Mouse (Mus musculus) kidney, adult 2 months (tissue): Measurements from ENCODE around the gene Olfr1048.

Experiments
- CTCF ChIP-seq: fragments of 200-500 bp; conservative IDR thresholded peaks from 2 replicates; pipeline ENCODE4 v1.5.1; 2011; ENCODE audit warnings: low read depth, mild to moderate bottlenecking, control low read depth, low read length, moderate library complexity, mixed read lengths; ENCODE audit not compliant: insufficient read depth, insufficient read length
- POLR2A ChIP-seq: fragments of 200-500 bp; IDR thresholded peaks from one replicate; pipeline ENCODE4 v1.6.1; 2011; ENCODE audit warnings: low read depth, low read length, control low read depth

- TF ChIP-seq CTCF (no peak), POLR2A (no peak)
Observed at GRCm38 (mm10) chr2:86231301-86231700, 8.8 kb downstream of the Olfr1048 start, which contains the start of gene Olfr1047.
